Mouse (Mus musculus) bone marrow, adult 2 months (tissue): ENCODE measurements around the gene Polr2j.
"Not testable (repeated sequence)": the region's sequence is repeated elsewhere in the genome, so short reads cannot be mapped to it uniquely, and the experiment has no call there.

Source experiments
- CTCF ChIP-seq: fragments of 200-500 bp; IDR thresholded peaks from 2 replicates; pipeline ENCODE4 v1.5.1; 2011; ENCODE audit warnings: low read length, control low read depth; ENCODE audit not compliant: control insufficient read depth, insufficient read depth
- POLR2A ChIP-seq: fragments of 200-500 bp; IDR thresholded peaks from 2 replicates; pipeline ENCODE4 v1.6.1; 2011; ENCODE audit warnings: low read depth, mild to moderate bottlenecking, control low read depth, low read length, borderline replicate concordance; ENCODE audit not compliant: control insufficient read depth

- TF ChIP-seq POLR2A, CTCF: not testable (repeated sequence)
Measured at GRCm38 (mm10) chr5:136160084-136160483, 43.7 kb downstream of the Polr2j start.
